Mouse (Mus musculus) embryonic facial prominence, embryonic 11.5 days (tissue): ENCODE results near the gene Il17rd. TPM values are rescaled to one million over a fixed set of nuclear protein-coding genes. Genes with fewer than 3 reads are reported as not detected.

Source experiments
- ATAC-seq: fragments of 200-750 bp; cut with Nextera tagmentation; replicated peaks from 2 replicates; pipeline ENCODE4 v1.8.0; 2017; ENCODE audit warnings: low read depth; ENCODE audit not compliant: insufficient number of reproducible peaks, low FRiP score, low TSS enrichment
- DNase-seq: peaks from one replicate; pipeline ENCODE4 v3.0.0-alpha.2; 2015; ENCODE audit warnings: low spot score
- H3K27ac ChIP-seq: fragments of 300-500 bp; sonication (generic); replicated peaks from 2 replicates; pipeline ENCODE4 v1.5.1; 2014; ENCODE audit warnings: mild to moderate bottlenecking, low read depth, low read length, control low read depth
- H3K27me3 ChIP-seq: fragments of 300-500 bp; sonication (generic); 2 replicates; pipeline ENCODE4 v1.6.1; 2014; ENCODE audit warnings: mild to moderate bottlenecking, low read length, moderate library complexity, mixed read lengths; ENCODE audit not compliant: control insufficient read depth, insufficient read depth
- H3K36me3 ChIP-seq: fragments of 300-500 bp; sonication (generic); replicated peaks from 2 replicates; pipeline ENCODE4 v1.6.1; 2014; ENCODE audit warnings: low read depth, mild to moderate bottlenecking, low read length, moderate library complexity, mixed read lengths; ENCODE audit not compliant: control insufficient read depth, insufficient read depth
- H3K4me1 ChIP-seq: fragments of 300-500 bp; sonication (generic); 2 replicates; pipeline ENCODE4 v1.6.1; 2014; ENCODE audit warnings: low read length, mixed read lengths; ENCODE audit not compliant: control insufficient read depth, insufficient read depth
- H3K4me2 ChIP-seq: fragments of 300-500 bp; sonication (generic); 2 replicates; pipeline ENCODE4 v1.6.1; 2014; ENCODE audit warnings: low read depth, mild to moderate bottlenecking, control low read depth, low read length, moderate library complexity
- H3K4me3 ChIP-seq: fragments of 300-500 bp; sonication (generic); 2 replicates; pipeline ENCODE4 v1.5.1; 2014; ENCODE audit warnings: low read depth, low read length, control low read depth
- H3K9ac ChIP-seq: fragments of 300-500 bp; sonication (generic); replicated peaks from 2 replicates; pipeline ENCODE4 v1.6.1; 2014; ENCODE audit warnings: mild to moderate bottlenecking, control low read depth, low read length
- H3K9me3 ChIP-seq: fragments of 300-500 bp; sonication (generic); replicated peaks from 2 replicates; pipeline ENCODE4 v1.6.1; 2016; ENCODE audit warnings: mild to moderate bottlenecking, low read length, inconsistent platforms, mixed read lengths; ENCODE audit not compliant: control insufficient read depth
- WGBS: fragments of 180-500 bp; shearing (Covaris S2); extraction: QIAGEN DNeasy Blood & Tissue Kit; methylation state at CpG from one replicate; pipeline ENCODE4 v1.1.7; 2014; 5-methylcytosine and 5-hydroxymethylcytosine counted together
- polyA plus RNA-seq: library from polyadenylated mRNA; unstranded; fragments of >200 nt; fragmentation: Nextera tagmentation; extraction: Ambion mirVana; gene quantifications from 2 replicates; pipeline ENCODE4 v1.2.1, GENCODE M21; 2014

Il17rd gene
- polyA plus RNA-seq, 1 experiment from 2014 or later = 6.9 TPM

DNA sequence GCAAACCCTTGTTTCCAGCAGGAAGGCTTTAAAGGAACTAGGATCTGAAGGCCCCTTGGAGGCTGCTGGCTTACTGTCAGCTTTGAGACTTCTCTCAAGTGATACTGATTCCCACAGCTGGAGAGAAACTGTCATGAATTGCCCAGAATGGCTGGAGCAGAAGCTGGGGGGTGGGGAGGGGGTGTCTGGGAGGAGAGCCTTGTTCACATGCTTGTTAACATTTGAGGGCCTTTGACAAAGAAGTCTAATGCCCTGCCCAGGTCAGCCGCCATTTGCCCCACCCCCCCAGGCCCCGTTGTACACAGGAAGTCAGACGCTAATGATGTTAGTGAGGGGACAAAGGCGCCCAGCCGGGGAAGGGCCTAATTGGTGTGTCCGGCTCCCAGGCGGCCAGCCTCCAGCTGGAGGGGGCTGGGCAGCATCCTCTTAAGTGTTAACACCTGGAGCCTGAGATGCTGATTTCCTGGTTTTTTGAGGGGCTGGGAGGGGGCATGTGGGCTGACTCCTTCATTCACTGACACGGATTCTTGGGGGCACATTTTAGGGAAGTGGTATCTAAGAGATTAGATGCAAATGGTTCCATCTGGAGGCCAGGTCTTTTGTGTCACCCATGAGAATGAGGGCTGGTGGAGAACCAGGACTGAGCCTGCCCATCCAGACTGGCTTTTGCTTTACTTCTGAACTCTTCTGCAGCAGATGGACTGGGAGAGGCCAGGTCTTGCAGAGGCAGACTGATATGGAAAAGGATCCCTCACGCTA lies 27.6 kb downstream of the Il17rd start:
- H3K9me3 ChIP-seq = no peaks in the 10 kb centered on the region
- H3K4me2 ChIP-seq = peak overlapping the region; percentile 14
- H3K4me3 ChIP-seq = no peak overlapping the region
- ATAC-seq = peak; percentile 78
- peak overlapping the region; percentile 30; the same call in 1 of the 2 replicates for H3K9ac ChIP-seq
- peak overlapping the region; percentile 90 for H3K27ac ChIP-seq
- H3K36me3 ChIP-seq = no peaks in the 10 kb centered on the region
- DNase-seq = peak; percentile 92
- 3% methylated on average over 9 of the region's 9 CpGs for WGBS
- peaks cover 33% of the 10 kb centered on the region for H3K4me1 ChIP-seq
- no peaks in the 10 kb centered on the region for H3K27me3 ChIP-seq

DNA sequence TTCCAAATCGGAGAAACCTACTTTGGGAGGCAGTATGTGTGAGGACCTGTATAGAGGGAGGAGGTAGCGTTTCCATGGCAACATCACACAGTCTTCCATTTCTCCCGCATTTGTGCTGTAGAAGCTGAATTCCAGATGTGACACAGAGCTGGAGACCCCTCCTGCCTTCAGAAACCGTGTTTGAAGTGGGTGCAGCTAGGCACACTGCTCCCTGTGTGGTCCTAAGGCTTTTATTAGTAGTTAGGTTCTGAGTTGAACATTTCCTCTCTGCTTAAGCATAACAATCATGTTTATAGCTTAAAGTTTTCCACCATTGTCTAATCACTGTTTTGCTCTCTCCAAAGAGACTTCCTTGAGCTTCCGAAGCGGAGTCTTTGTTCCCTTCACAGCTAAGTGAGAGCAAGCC lies 29.1 kb downstream of the Il17rd start:
- H3K36me3 ChIP-seq = no peaks in the 10 kb centered on the region
- no peak overlapping the region for H3K4me3 ChIP-seq
- no peaks in the 10 kb centered on the region for H3K9me3 ChIP-seq
- H3K4me2 ChIP-seq = peak overlapping the region; percentile 11; the same call in 1 of the 2 replicates
- ATAC-seq (no peak; the same call in 1 of the 2 replicates), DNase-seq (peak; percentile 92)
- peaks cover 34% of the 10 kb centered on the region for H3K4me1 ChIP-seq
- H3K9ac ChIP-seq = peak overlapping the region; percentile 13; the same call in 1 of the 2 replicates
- H3K27me3 ChIP-seq = no peaks in the 10 kb centered on the region
- 18% methylated on average over 6 of the region's 6 CpGs for WGBS
- peak overlapping the region; percentile 90 for H3K27ac ChIP-seq

- Histone ChIP-seq H3K4me3 (no peak overlapping the region), H3K9ac (no peak overlapping the region), H3K27me3 (no peaks in the 10 kb centered on the region), H3K4me1 (peaks cover 39% of the 10 kb centered on the region), H3K4me2 (no peak overlapping the region), H3K9me3 (no peaks in the 10 kb centered on the region), H3K27ac (peak overlapping the region; percentile 42), H3K36me3 (no peaks in the 10 kb centered on the region)
- 15% methylated on average over 8 of the region's 8 CpGs for WGBS
- DNase-seq (peak; percentile 76), ATAC-seq (no peak)
These were observed 30.8 kb downstream of the Il17rd start for GRCm38 (mm10) chr14:27069434-27070097.

DNA sequence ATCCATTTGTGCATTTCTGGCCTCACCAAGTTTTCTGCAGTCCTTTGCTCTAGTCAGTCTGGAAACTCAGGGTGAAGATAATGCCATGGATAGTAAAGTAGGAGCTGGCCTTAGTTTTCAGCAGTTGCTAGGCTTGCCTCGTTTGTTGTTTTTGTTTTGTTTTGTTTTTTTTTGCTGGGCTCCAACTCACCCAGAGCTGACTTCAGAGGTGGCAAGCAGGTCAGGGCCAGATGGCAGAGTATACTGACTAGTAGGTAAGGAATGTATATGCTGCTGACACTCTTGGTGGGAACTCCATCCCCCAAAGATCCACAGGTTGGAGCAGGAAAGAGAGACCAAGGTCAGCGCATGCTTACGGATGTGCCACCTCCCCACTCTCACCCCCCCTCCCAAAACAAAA lies 31.4 kb downstream of the Il17rd start:
- ATAC-seq (no peak), DNase-seq (no peak)
- WGBS = 18% methylated on average over 3 of the region's 3 CpGs
- no peaks in the 10 kb centered on the region for H3K36me3 ChIP-seq
- no peaks in the 10 kb centered on the region for H3K27me3 ChIP-seq
- no peaks in the 10 kb centered on the region for H3K9me3 ChIP-seq
- H3K4me1 ChIP-seq = peaks cover 42% of the 10 kb centered on the region
- no peak overlapping the region for H3K4me3 ChIP-seq
- no peak overlapping the region for H3K9ac ChIP-seq
- peak overlapping the region; percentile 42 for H3K27ac ChIP-seq
- H3K4me2 ChIP-seq = no peak overlapping the region

DNA sequence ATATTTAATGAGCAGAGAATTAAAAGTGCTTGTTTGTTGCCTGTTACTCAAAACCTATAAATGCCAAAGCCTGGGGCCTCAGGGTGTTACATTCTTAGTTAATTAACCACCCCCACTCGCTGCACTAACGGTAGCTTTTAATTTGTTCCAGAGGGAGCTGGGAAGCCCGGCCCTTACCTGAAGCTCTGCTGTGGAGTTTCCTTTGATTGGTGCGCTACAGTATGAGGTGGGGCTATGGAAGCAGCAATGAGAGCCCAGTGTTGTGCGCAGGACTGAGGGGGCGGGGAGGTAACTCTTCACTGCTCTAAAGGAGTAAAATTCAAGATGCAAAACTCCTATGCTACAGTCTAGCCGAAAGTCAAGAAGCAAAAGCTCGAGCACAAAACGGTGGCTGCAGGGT lies 32.0 kb downstream of the Il17rd start:
- Histone ChIP-seq H3K36me3 (no peaks in the 10 kb centered on the region), H3K4me3 (no peak overlapping the region), H3K4me1 (peaks cover 41% of the 10 kb centered on the region), H3K4me2 (no peak overlapping the region), H3K27ac (0 out of 2 replicates have a peak overlapping the region, but pooled peaks have one; percentile 1), H3K9me3 (no peaks in the 10 kb centered on the region), H3K27me3 (no peaks in the 10 kb centered on the region), H3K9ac (no peak overlapping the region)
- peak; percentile 60 for DNase-seq
- 10% methylated on average over 9 of the region's 9 CpGs for WGBS
- ATAC-seq = no peak

GRCm38 (mm10) chr14:27071985-27072384 lies 33.2 kb downstream of the Il17rd start:
- H3K27ac ChIP-seq = 0 out of 2 replicates have a peak overlapping the region, but pooled peaks have one; percentile 9
- WGBS = 14% methylated on average over 3 of the region's 3 CpGs
- no peaks in the 10 kb centered on the region for H3K36me3 ChIP-seq
- ATAC-seq (no peak), DNase-seq (peak; percentile 76)
- H3K9me3 ChIP-seq = no peaks in the 10 kb centered on the region
- H3K4me1 ChIP-seq = peaks cover 28% of the 10 kb centered on the region
- H3K9ac ChIP-seq = no peak overlapping the region
- no peak overlapping the region for H3K4me3 ChIP-seq
- no peaks in the 10 kb centered on the region for H3K27me3 ChIP-seq
- H3K4me2 ChIP-seq = no peak overlapping the region

DNA sequence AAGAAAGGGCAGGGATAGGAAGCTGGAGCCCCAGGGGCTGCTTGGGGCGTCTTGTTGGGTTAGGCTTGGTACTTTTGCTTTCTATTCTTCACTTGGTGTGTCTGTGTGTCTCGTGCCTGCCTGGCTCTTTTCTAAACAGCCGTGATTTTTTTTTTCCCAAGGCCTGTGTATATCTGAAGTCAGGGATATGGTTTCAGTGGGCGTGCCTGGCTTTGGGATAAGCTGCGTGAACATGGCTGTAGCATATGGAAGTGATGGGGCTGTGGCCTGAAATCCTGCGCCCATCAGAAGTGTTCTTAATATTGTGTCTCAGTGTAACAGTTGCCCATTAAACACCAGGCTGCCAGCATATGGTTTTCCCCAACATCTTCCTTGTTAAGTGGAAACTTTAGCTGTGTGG lies 36.3 kb downstream of the Il17rd start:
- Histone ChIP-seq H3K36me3 (no peaks in the 10 kb centered on the region), H3K27me3 (no peaks in the 10 kb centered on the region), H3K27ac (peak overlapping the region; percentile 56; the same call in 1 of the 2 replicates), H3K4me1 (peaks cover 21% of the 10 kb centered on the region), H3K9ac (no peak overlapping the region), H3K9me3 (no peaks in the 10 kb centered on the region), H3K4me2 (no peak overlapping the region), H3K4me3 (no peak overlapping the region)
- DNase-seq (peak; percentile 65), ATAC-seq (no peak)
- 39% methylated on average over 6 of the region's 6 CpGs for WGBS
